Mouse (Mus musculus): ENCODE data around the gene Med20. TPM values are rescaled to one million over a fixed set of nuclear protein-coding genes. Genes with fewer than 3 reads are reported as not detected.

Med20 gene
- polyA plus RNA-seq, 1 experiment from 2014 or later: 23.8 TPM

GRCm38 (mm10) chr17:47580962-47581361 lies 30.4 kb upstream of the Med20 start:
- no peak for DNase-seq (ENCODE audit: low spot score)
- Histone ChIP-seq H3K27me3 (ENCODE audit: control insufficient read depth, insufficient read depth, low read length) (no peaks in the 10 kb centered on the region), H3K4me3 (ENCODE audit: low read depth, low read length) (no peak overlapping the region), H3K27ac (replicated peaks) (no peak overlapping the region), H3K4me2 (replicated peaks; ENCODE audit: low read depth) (no peak overlapping the region), H3K9ac (ENCODE audit: low read length) (no peak overlapping the region), H3K4me1 (replicated peaks; ENCODE audit: control insufficient read depth, insufficient read depth) (no peaks in the 10 kb centered on the region), H3K36me3 (ENCODE audit: control insufficient read depth, insufficient read depth, low read length) (no peaks in the 10 kb centered on the region), H3K9me3 (ENCODE audit: control insufficient read depth, low read length) (no peaks in the 10 kb centered on the region)
- WGBS: 92% methylated on average over 4 of the region's 4 CpGs
- TF ChIP-seq EP300 (optimal IDR thresholded peaks at IDR 0.05): no peak
- no peak for TF ChIP-seq CTCF (IDR thresholded peaks at IDR 0.05; ENCODE audit: low read depth)
- ATAC-seq (ENCODE audit: low FRiP score, low TSS enrichment): no peak

DNA sequence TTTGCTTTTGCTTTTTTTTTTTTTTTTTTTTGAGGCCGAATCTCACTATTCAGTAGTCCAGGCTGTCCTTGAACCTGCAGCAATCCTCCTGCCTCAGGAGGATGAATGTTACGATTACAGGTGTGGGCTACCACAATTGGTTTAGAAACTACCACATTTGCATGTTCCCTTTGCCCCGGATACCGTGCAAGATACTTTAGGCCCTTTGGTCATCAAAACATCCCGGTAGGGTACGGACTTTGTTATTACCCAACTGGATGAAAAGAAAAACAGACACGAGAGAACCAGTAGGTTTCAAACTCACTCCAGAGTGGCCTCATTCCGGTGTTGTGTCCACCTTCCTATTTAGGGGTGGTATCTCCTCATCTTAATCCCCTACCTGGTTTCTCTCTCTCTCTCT lies 22.9 kb upstream of the Med20 start:
- Histone ChIP-seq H3K9me3 (ENCODE audit: control insufficient read depth, low read length) (no peaks in the 10 kb centered on the region), H3K27me3 (ENCODE audit: control insufficient read depth, insufficient read depth, low read length) (no peaks in the 10 kb centered on the region), H3K4me3 (ENCODE audit: low read depth, low read length) (no peak overlapping the region), H3K9ac (ENCODE audit: low read length) (no peak overlapping the region), H3K36me3 (ENCODE audit: control insufficient read depth, insufficient read depth, low read length) (no peaks in the 10 kb centered on the region), H3K27ac (replicated peaks) (no peak overlapping the region), H3K4me2 (replicated peaks; ENCODE audit: low read depth) (no peak overlapping the region), H3K4me1 (replicated peaks; ENCODE audit: control insufficient read depth, insufficient read depth) (no peaks in the 10 kb centered on the region)
- ATAC-seq (ENCODE audit: low FRiP score, low TSS enrichment): no peak
- TF ChIP-seq EP300 (optimal IDR thresholded peaks at IDR 0.05) (no peak), CTCF (IDR thresholded peaks at IDR 0.05; ENCODE audit: low read depth) (no peak)
- DNase-seq (ENCODE audit: low spot score): no peak
- WGBS: 80% methylated on average over 8 of the region's 8 CpGs

- no peak overlapping the region for H3K4me2 ChIP-seq (replicated peaks; ENCODE audit: low read depth)
- ATAC-seq (ENCODE audit: low FRiP score, low TSS enrichment) (no peak), DNase-seq (ENCODE audit: low spot score) (no peak)
- no peak overlapping the region for H3K27ac ChIP-seq (replicated peaks)
- H3K4me1 ChIP-seq (replicated peaks; ENCODE audit: control insufficient read depth, insufficient read depth): 0 out of 2 replicates have a peak, but pooled peaks cover under 1% of the 10 kb centered on the region
- H3K9me3 ChIP-seq (ENCODE audit: control insufficient read depth, low read length): no peaks in the 10 kb centered on the region
- no peaks in the 10 kb centered on the region for H3K27me3 ChIP-seq (ENCODE audit: control insufficient read depth, insufficient read depth, low read length)
- 76% methylated on average over 3 of the region's 3 CpGs for WGBS
- no peak overlapping the region for H3K4me3 ChIP-seq (ENCODE audit: low read depth, low read length)
- H3K36me3 ChIP-seq (ENCODE audit: control insufficient read depth, insufficient read depth, low read length): no peaks in the 10 kb centered on the region
- no peak for TF ChIP-seq EP300 (optimal IDR thresholded peaks at IDR 0.05)
- TF ChIP-seq CTCF (IDR thresholded peaks at IDR 0.05; ENCODE audit: low read depth): no peak
- no peak overlapping the region for H3K9ac ChIP-seq (ENCODE audit: low read length)
These were observed 20.3 kb upstream of the Med20 start for GRCm38 (mm10) chr17:47591073-47591472.

GRCm38 (mm10) chr17:47593215-47593853 lies 18.0 kb upstream of the Med20 start:
- peak; percentile 90 for ATAC-seq (ENCODE audit: low FRiP score, low TSS enrichment)
- H3K27ac ChIP-seq (replicated peaks): peak overlapping the region; percentile 95
- H3K27me3 ChIP-seq (ENCODE audit: control insufficient read depth, insufficient read depth, low read length): no peaks in the 10 kb centered on the region
- H3K4me2 ChIP-seq (replicated peaks; ENCODE audit: low read depth): peak overlapping the region; percentile 87
- TF ChIP-seq CTCF (IDR thresholded peaks at IDR 0.05; ENCODE audit: low read depth) (0 out of 2 replicates have a peak, but pooled peaks have one; percentile 6), EP300 (optimal IDR thresholded peaks at IDR 0.05) (no peak)
- under 1% methylated on average over 62 of the region's 63 CpGs for WGBS
- no peaks in the 10 kb centered on the region for H3K9me3 ChIP-seq (ENCODE audit: control insufficient read depth, low read length)
- DNase-seq (ENCODE audit: low spot score): peak; percentile 95
- peaks cover 4% of the 10 kb centered on the region; the same call in 1 of the 2 replicates for H3K36me3 ChIP-seq (ENCODE audit: control insufficient read depth, insufficient read depth, low read length)
- H3K4me1 ChIP-seq (replicated peaks; ENCODE audit: control insufficient read depth, insufficient read depth): peaks cover 14% of the 10 kb centered on the region; the same call in 1 of the 2 replicates
- peak overlapping the region; percentile 83 for H3K9ac ChIP-seq (ENCODE audit: low read length)
- H3K4me3 ChIP-seq (ENCODE audit: low read depth, low read length): peak overlapping the region; percentile 79

- ATAC-seq (ENCODE audit: low FRiP score, low TSS enrichment) (no peak), DNase-seq (ENCODE audit: low spot score) (no peak)
- Histone ChIP-seq H3K4me3 (ENCODE audit: low read depth, low read length) (peak overlapping the region; percentile 79), H3K36me3 (ENCODE audit: control insufficient read depth, insufficient read depth, low read length) (peaks cover 4% of the 10 kb centered on the region; the same call in 1 of the 2 replicates), H3K9ac (ENCODE audit: low read length) (peak overlapping the region; percentile 83), H3K4me2 (replicated peaks; ENCODE audit: low read depth) (peak overlapping the region; percentile 87), H3K4me1 (replicated peaks; ENCODE audit: control insufficient read depth, insufficient read depth) (peaks cover 14% of the 10 kb centered on the region; the same call in 1 of the 2 replicates), H3K27me3 (ENCODE audit: control insufficient read depth, insufficient read depth, low read length) (no peaks in the 10 kb centered on the region), H3K27ac (replicated peaks) (peak overlapping the region; percentile 95), H3K9me3 (ENCODE audit: control insufficient read depth, low read length) (no peaks in the 10 kb centered on the region)
- 0% methylated on average over 13 of the region's 13 CpGs for WGBS
- TF ChIP-seq EP300 (optimal IDR thresholded peaks at IDR 0.05) (no peak), CTCF (IDR thresholded peaks at IDR 0.05; ENCODE audit: low read depth) (no peak)
These were observed 17.6 kb upstream of the Med20 start for GRCm38 (mm10) chr17:47593854-47594182.

DNA sequence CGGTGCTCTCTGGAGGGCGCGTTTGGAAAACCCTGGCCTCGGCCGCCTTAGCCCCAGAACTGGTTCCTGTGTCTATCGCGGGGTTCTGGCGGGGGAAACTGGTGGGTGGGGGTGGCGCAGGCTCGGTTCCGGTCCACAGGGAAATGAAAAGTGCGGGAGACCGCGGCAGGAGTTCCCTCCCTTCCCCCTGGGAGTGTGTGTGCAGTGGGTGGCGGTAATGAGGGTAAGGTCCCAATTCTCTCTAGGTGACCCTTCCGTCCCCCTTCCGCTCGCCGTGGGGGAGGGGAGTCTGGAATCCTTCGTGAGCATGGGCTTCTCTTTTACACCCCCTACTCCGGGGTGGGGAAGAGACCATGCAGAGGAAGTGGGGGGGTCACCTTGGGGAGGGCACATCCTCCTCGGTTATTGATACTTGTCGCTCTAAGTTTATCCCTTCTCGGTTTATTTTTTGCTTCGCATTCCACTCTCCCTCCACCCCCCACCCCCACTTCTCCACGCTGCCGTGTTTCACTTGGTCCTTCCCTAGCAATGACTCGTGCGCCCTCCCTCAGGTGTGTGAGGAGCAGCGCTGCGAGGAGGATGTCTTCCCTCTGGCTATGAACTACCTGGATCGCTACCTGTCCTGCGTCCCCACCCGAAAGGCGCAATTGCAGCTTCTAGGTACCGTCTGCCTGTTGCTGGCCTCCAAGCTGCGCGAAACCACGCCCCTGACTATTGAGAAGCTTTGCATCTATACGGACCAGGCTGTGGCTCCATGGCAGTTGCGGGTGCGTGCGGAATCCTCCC lies 17.0 kb upstream of the Med20 start:
- Histone ChIP-seq H3K9me3 (ENCODE audit: control insufficient read depth, low read length) (no peaks in the 10 kb centered on the region), H3K36me3 (ENCODE audit: control insufficient read depth, insufficient read depth, low read length) (peaks cover 4% of the 10 kb centered on the region; the same call in 1 of the 2 replicates), H3K4me3 (ENCODE audit: low read depth, low read length) (peak overlapping the region; percentile 79), H3K9ac (ENCODE audit: low read length) (peak overlapping the region; percentile 83), H3K27ac (replicated peaks) (peak overlapping the region; percentile 95), H3K4me1 (replicated peaks; ENCODE audit: control insufficient read depth, insufficient read depth) (peaks cover 14% of the 10 kb centered on the region; the same call in 1 of the 2 replicates), H3K4me2 (replicated peaks; ENCODE audit: low read depth) (peak overlapping the region; percentile 87), H3K27me3 (ENCODE audit: control insufficient read depth, insufficient read depth, low read length) (no peaks in the 10 kb centered on the region)
- DNase-seq (ENCODE audit: low spot score) (peak; percentile 41), ATAC-seq (ENCODE audit: low FRiP score, low TSS enrichment) (no peak)
- TF ChIP-seq CTCF (IDR thresholded peaks at IDR 0.05; ENCODE audit: low read depth) (0 out of 2 replicates have a peak, but pooled peaks have one; percentile 7), EP300 (optimal IDR thresholded peaks at IDR 0.05) (no peak)
- under 1% methylated on average over 41 of the region's 43 CpGs for WGBS
